Mouse (Mus musculus): ENCODE measurements at regions not wholly inside any gene's neighbourhood (a gene's known extent, or its start where the extent isn't known, plus 50 kb on each side); places are given as distances from the start of the nearest gene placed in this dataset.

- Histone ChIP-seq H3K27me3 (ENCODE audit: control insufficient read depth, insufficient read depth, insufficient read length) (no peaks in the 10 kb centered on the region), H3K79me2 (ENCODE audit: control insufficient read depth, insufficient read depth) (no peaks in the 10 kb centered on the region), H3K36me3 (ENCODE audit: control insufficient read depth, insufficient read depth) (no peaks in the 10 kb centered on the region), H3K4me3 (no peak overlapping the region), H3ac (ENCODE audit: control insufficient read depth, insufficient read length) (no peak overlapping the region), H3K4me2 (ENCODE audit: low read depth) (no peak overlapping the region)
- TF ChIP-seq E2F4 (IDR thresholded peaks at IDR 0.05; ENCODE audit: insufficient read depth) (no peak), POLR2AphosphoS2 (IDR thresholded peaks at IDR 0.05; ENCODE audit: insufficient read length, low read depth) (no peak), MAX (IDR thresholded peaks at IDR 0.05; ENCODE audit: low read depth) (no peak), CEBPB (IDR thresholded peaks at IDR 0.05; ENCODE audit: insufficient read depth, poor library complexity, severe bottlenecking) (no peak), USF1 (IDR thresholded peaks at IDR 0.05; ENCODE audit: low read depth) (no peak), REST (IDR thresholded peaks at IDR 0.05; ENCODE audit: insufficient read depth, insufficient read length) (no peak), MYOG (IDR thresholded peaks at IDR 0.05; ENCODE audit: control insufficient read depth in 1 of 3, insufficient read depth in 1 of 3, insufficient read length in 2 of 3, low read depth in 2 of 3) (no peak), SRF (IDR thresholded peaks at IDR 0.05; ENCODE audit: control insufficient read depth, insufficient read length, low read depth) (no peak), TCF12 (IDR thresholded peaks at IDR 0.05; ENCODE audit: insufficient read depth, poor library complexity, severe bottlenecking) (no peak), TCF3 (IDR thresholded peaks at IDR 0.05; ENCODE audit: insufficient read length, low read depth) (no peak), MYOD1 (IDR thresholded peaks at IDR 0.05; ENCODE audit: control insufficient read depth in 1 of 3, insufficient read length in 2 of 3, low read depth in 2 of 3) (no peak), POLR2A (IDR thresholded peaks at IDR 0.05; ENCODE audit: insufficient read length, low read depth) (no peak)
Measured at GRCm38 (mm10) chr3:124930773-124931607, 350.1 kb upstream of the 1700003H04Rik start.

- TF ChIP-seq MYOG (IDR thresholded peaks at IDR 0.05; ENCODE audit: control insufficient read depth in 1 of 3, insufficient read depth in 1 of 3, insufficient read length in 2 of 3, low read depth in 2 of 3) (no peak), MYOD1 (IDR thresholded peaks at IDR 0.05; ENCODE audit: control insufficient read depth in 1 of 3, insufficient read length in 2 of 3, low read depth in 2 of 3) (peak in 1 of 3 experiments; percentile 28)
- Histone ChIP-seq H3K79me2 (ENCODE audit: control insufficient read depth, insufficient read depth) (no peaks in the 10 kb centered on the region), H3K4me3 (no peak overlapping the region), H3ac (ENCODE audit: control insufficient read depth, insufficient read length) (no peak overlapping the region), H3K27me3 (ENCODE audit: control insufficient read depth, insufficient read depth, insufficient read length) (no peaks in the 10 kb centered on the region), H3K36me3 (ENCODE audit: control insufficient read depth, insufficient read depth) (no peaks in the 10 kb centered on the region), H3K4me2 (ENCODE audit: low read depth) (no peak overlapping the region)
Measured at GRCm38 (mm10) chr3:124908925-124909324, 328.0 kb upstream of the 1700003H04Rik start.

Measured in myocyte (in vitro differentiated cells).